Mouse (Mus musculus): ENCODE measurements at regions not wholly inside any gene's neighbourhood (a gene's known extent, or its start where the extent isn't known, plus 50 kb on each side); places are given as distances from the start of the nearest gene placed in this dataset.

- no peak overlapping the region for H3K27ac ChIP-seq
- no peaks in the 10 kb centered on the region for H3K27me3 ChIP-seq (ENCODE audit: control insufficient read depth, insufficient read depth, low read length)
- no peaks in the 10 kb centered on the region for H3K4me1 ChIP-seq (replicated peaks; ENCODE audit: control insufficient read depth in 2 of 2, insufficient read depth in 2 of 2, low read length in 1 of 2)
- WGBS (ENCODE audit: insufficient replicate concordance) = 64% methylated on average over 4 of the region's 4 CpGs
- no peaks in the 10 kb centered on the region for H3K36me3 ChIP-seq (replicated peaks; ENCODE audit: control insufficient read depth, insufficient read depth, low read depth)
- no peak for DNase-seq (ENCODE audit: low read depth in 3 of 3, low spot score in 3 of 3)
- no peak for ATAC-seq (ENCODE audit: insufficient read depth)
- TF ChIP-seq EP300 (IDR thresholded peaks at IDR 0.05; ENCODE audit: low read depth) (no peak), CTCF (IDR thresholded peaks at IDR 0.05; ENCODE audit: low read depth) (no peak)
- no peaks in the 10 kb centered on the region for H3K9me3 ChIP-seq (ENCODE audit: control insufficient read depth, low read length)
- no peak overlapping the region for H3K4me3 ChIP-seq (ENCODE audit: insufficient read depth in 1 of 2, low read depth in 2 of 2, low read length in 2 of 2)
- no peak overlapping the region for H3K9ac ChIP-seq (replicated peaks)
- H3K4me2 ChIP-seq (ENCODE audit: low read depth) = no peak overlapping the region
Observed at GRCm38 (mm10) chr1:41141992-41142391, 336.6 kb downstream of the Tmem182 start.

- no peak for ATAC-seq (ENCODE audit: insufficient read depth)
- 33% methylated on average over 1 of the region's 1 CpGs for WGBS (ENCODE audit: insufficient replicate concordance)
- H3K4me2 ChIP-seq (ENCODE audit: low read depth) = no peak overlapping the region
- TF ChIP-seq CTCF (IDR thresholded peaks at IDR 0.05; ENCODE audit: low read depth) (no peak), EP300 (IDR thresholded peaks at IDR 0.05; ENCODE audit: low read depth) (no peak)
- no peaks in the 10 kb centered on the region for H3K36me3 ChIP-seq (replicated peaks; ENCODE audit: control insufficient read depth, insufficient read depth, low read depth)
- H3K4me1 ChIP-seq (replicated peaks; ENCODE audit: control insufficient read depth in 2 of 2, insufficient read depth in 2 of 2, low read length in 1 of 2) = no peaks in the 10 kb centered on the region
- no peak for DNase-seq (ENCODE audit: low read depth in 3 of 3, low spot score in 3 of 3)
- H3K9ac ChIP-seq (replicated peaks) = no peak overlapping the region
- no peak overlapping the region for H3K4me3 ChIP-seq (ENCODE audit: insufficient read depth in 1 of 2, low read depth in 2 of 2, low read length in 2 of 2)
- H3K27me3 ChIP-seq (ENCODE audit: control insufficient read depth, insufficient read depth, low read length) = no peaks in the 10 kb centered on the region
- no peaks in the 10 kb centered on the region for H3K9me3 ChIP-seq (ENCODE audit: control insufficient read depth, low read length)
- no peak overlapping the region for H3K27ac ChIP-seq
Observed at GRCm38 (mm10) chr1:41152516-41152915, 347.1 kb downstream of the Tmem182 start.

- no peak for DNase-seq (ENCODE audit: low read depth in 3 of 3, low spot score in 3 of 3)
- Histone ChIP-seq H3K27me3 (ENCODE audit: control insufficient read depth, insufficient read depth, low read length) (no peaks in the 10 kb centered on the region), H3K9ac (replicated peaks) (no peak overlapping the region), H3K4me1 (replicated peaks; ENCODE audit: control insufficient read depth in 2 of 2, insufficient read depth in 2 of 2, low read length in 1 of 2) (no peaks in the 10 kb centered on the region), H3K36me3 (replicated peaks; ENCODE audit: control insufficient read depth, insufficient read depth, low read depth) (no peaks in the 10 kb centered on the region), H3K4me3 (ENCODE audit: insufficient read depth in 1 of 2, low read depth in 2 of 2, low read length in 2 of 2) (no peak overlapping the region), H3K9me3 (ENCODE audit: control insufficient read depth, low read length) (no peaks in the 10 kb centered on the region), H3K4me2 (ENCODE audit: low read depth) (no peak overlapping the region), H3K27ac (no peak overlapping the region)
- TF ChIP-seq EP300 (IDR thresholded peaks at IDR 0.05; ENCODE audit: low read depth) (no peak), CTCF (IDR thresholded peaks at IDR 0.05; ENCODE audit: low read depth) (no peak)
- ATAC-seq (ENCODE audit: insufficient read depth) = no peak
- WGBS (ENCODE audit: insufficient replicate concordance) = 62% methylated on average over 14 of the region's 14 CpGs
Observed at GRCm38 (mm10) chr1:41153174-41153999, 348.0 kb downstream of the Tmem182 start.

- no peak overlapping the region for H3K27ac ChIP-seq
- H3K9me3 ChIP-seq (ENCODE audit: control insufficient read depth, low read length) = no peaks in the 10 kb centered on the region
- ATAC-seq (ENCODE audit: insufficient read depth) = no peak
- H3K4me1 ChIP-seq (replicated peaks; ENCODE audit: control insufficient read depth in 2 of 2, insufficient read depth in 2 of 2, low read length in 1 of 2) = no peaks in the 10 kb centered on the region
- H3K36me3 ChIP-seq (replicated peaks; ENCODE audit: control insufficient read depth, insufficient read depth, low read depth) = no peaks in the 10 kb centered on the region
- 41% methylated on average over 4 of the region's 4 CpGs for WGBS (ENCODE audit: insufficient replicate concordance)
- no peak for DNase-seq (ENCODE audit: low read depth in 3 of 3, low spot score in 3 of 3)
- no peak overlapping the region for H3K4me2 ChIP-seq (ENCODE audit: low read depth)
- TF ChIP-seq CTCF (IDR thresholded peaks at IDR 0.05; ENCODE audit: low read depth) (no peak), EP300 (IDR thresholded peaks at IDR 0.05; ENCODE audit: low read depth) (no peak)
- no peak overlapping the region for H3K4me3 ChIP-seq (ENCODE audit: insufficient read depth in 1 of 2, low read depth in 2 of 2, low read length in 2 of 2)
- no peak overlapping the region for H3K9ac ChIP-seq (replicated peaks)
- H3K27me3 ChIP-seq (ENCODE audit: control insufficient read depth, insufficient read depth, low read length) = no peaks in the 10 kb centered on the region
Observed at GRCm38 (mm10) chr1:41154198-41154597, 348.8 kb downstream of the Tmem182 start.

- Histone ChIP-seq H3K36me3 (replicated peaks; ENCODE audit: control insufficient read depth, insufficient read depth, low read depth) (no peaks in the 10 kb centered on the region), H3K4me1 (replicated peaks; ENCODE audit: control insufficient read depth in 2 of 2, insufficient read depth in 2 of 2, low read length in 1 of 2) (no peaks in the 10 kb centered on the region), H3K4me3 (ENCODE audit: insufficient read depth in 1 of 2, low read depth in 2 of 2, low read length in 2 of 2) (no peak overlapping the region), H3K9me3 (ENCODE audit: control insufficient read depth, low read length) (no peaks in the 10 kb centered on the region), H3K9ac (replicated peaks) (no peak overlapping the region), H3K4me2 (ENCODE audit: low read depth) (no peak overlapping the region), H3K27ac (no peak overlapping the region), H3K27me3 (ENCODE audit: control insufficient read depth, insufficient read depth, low read length) (no peaks in the 10 kb centered on the region)
- 70% methylated on average over 10 of the region's 10 CpGs for WGBS (ENCODE audit: insufficient replicate concordance)
- no peak for ATAC-seq (ENCODE audit: insufficient read depth)
- TF ChIP-seq EP300 (IDR thresholded peaks at IDR 0.05; ENCODE audit: low read depth) (no peak), CTCF (IDR thresholded peaks at IDR 0.05; ENCODE audit: low read depth) (no peak)
- no peak for DNase-seq (ENCODE audit: low read depth in 3 of 3, low spot score in 3 of 3)
Observed at GRCm38 (mm10) chr1:41156946-41157345, 351.5 kb downstream of the Tmem182 start.
